Mouse (Mus musculus) C2C12 (cell line): Measurements from ENCODE around the gene Wnt10a.

Experiments
- CEBPB ChIP-seq: IDR thresholded peaks from one replicate; pipeline ENCODE4 v1.6.1; 2011; ENCODE audit warnings: low read depth, mild to moderate bottlenecking, control low read depth, moderate library complexity
- CTCF ChIP-seq: IDR thresholded peaks from one replicate; pipeline ENCODE4 v1.5.1; 2011; ENCODE audit not compliant: control insufficient read depth, insufficient read depth, insufficient read length
- FOSL1 ChIP-seq: IDR thresholded peaks from one replicate; pipeline ENCODE4 v1.8.0; 2011; ENCODE audit warnings: mild to moderate bottlenecking, low read length; ENCODE audit not compliant: poor library complexity, insufficient read depth, severe bottlenecking
- MAX ChIP-seq: IDR thresholded peaks from one replicate; pipeline ENCODE4 v1.6.1; 2011; ENCODE audit warnings: mild to moderate bottlenecking, control low read depth
- MYOD1 ChIP-seq: IDR thresholded peaks from one replicate; pipeline ENCODE4 v1.6.1; 2011; ENCODE audit warnings: low read depth; ENCODE audit not compliant: control insufficient read depth, insufficient read length
- MYOG ChIP-seq: IDR thresholded peaks from one replicate; pipeline ENCODE4 v1.6.1; 2011; ENCODE audit not compliant: control insufficient read depth, insufficient read length; ENCODE audit errors: extremely low read depth
- USF1 ChIP-seq: IDR thresholded peaks from one replicate; pipeline ENCODE4 v1.6.1; 2011; ENCODE audit warnings: low read depth, mild to moderate bottlenecking, control low read depth, moderate library complexity

GRCm38 (mm10) chr1:74775816-74776215 is 15.5 kb upstream of the Wnt10a start:
- peak; percentile 52 for TF ChIP-seq CTCF
- TF ChIP-seq MYOG, result no peak
- TF ChIP-seq CEBPB, result no peak
- no peak for TF ChIP-seq USF1
- TF ChIP-seq FOSL1, result no peak
- TF ChIP-seq MAX, result no peak
- TF ChIP-seq MYOD1, result no peak
